Mouse (Mus musculus) embryonic fibroblast, embryonic 13.5 days (primary cell): ENCODE measurements around the gene Ttc5.

Source experiments
- CTCF ChIP-seq: IDR thresholded peaks from 2 replicates; pipeline ENCODE4 v1.5.1; 2011; ENCODE audit warnings: mild to moderate bottlenecking, control low read depth, low read length, moderate library complexity, borderline replicate concordance; ENCODE audit not compliant: insufficient read depth
- POLR2A ChIP-seq: IDR thresholded peaks from 2 replicates; pipeline ENCODE4 v1.6.1; 2011; ENCODE audit warnings: low read depth, mild to moderate bottlenecking, control low read depth, low read length, moderate library complexity

DNA sequence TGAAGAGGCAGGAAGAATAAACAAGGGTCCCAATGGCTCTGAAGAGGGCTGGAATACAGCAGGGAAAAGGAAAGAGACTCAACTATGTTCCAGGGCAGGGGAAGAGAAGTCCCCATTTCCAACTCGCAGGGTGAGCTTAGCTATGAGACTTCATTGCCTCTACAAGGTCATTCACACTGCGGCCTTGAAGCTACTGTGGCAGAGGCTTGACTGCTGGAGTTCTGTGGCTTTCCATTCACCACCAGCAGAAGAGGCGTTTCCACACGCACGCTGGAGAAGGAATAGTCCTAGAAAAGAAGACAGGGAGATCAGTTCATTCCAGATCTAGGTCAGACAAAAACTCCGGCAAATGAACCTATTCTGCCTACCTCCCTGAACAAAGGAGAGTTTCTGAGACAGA, 19.6 kb downstream of the Ttc5 start:
- no peak for TF ChIP-seq CTCF
- no peak for TF ChIP-seq POLR2A
